21 mouse cellular contexts compared by ENCODE assay signal in the genomic region with DNA sequence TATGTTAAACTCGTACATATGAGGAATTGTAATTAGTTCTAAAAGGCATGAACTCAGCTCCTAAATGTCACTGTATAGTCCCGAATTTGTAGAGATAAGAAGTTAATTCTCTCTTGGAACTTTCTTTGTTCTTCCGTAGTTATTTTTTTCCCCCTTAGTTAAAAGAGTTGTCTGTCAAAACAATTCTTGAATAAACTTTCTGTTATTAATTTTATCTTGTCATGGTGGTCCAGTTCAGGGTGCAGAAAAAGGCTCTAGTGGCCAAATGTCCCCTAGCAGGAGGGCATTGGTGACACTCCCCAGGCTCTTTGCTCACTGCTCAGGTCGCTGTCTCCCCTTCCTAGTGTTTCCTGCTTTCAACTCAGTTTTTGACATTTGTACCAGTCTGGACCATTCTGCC. TPM values are rescaled to one million over a fixed set of nuclear protein-coding genes. Genes with fewer than 3 reads are reported as not detected.
DNase-seq lines count a peak whose midpoint lies in the region; ATAC-seq and TF ChIP-seq lines count a peak whose summit lies in the region.
"Had no signal": no experiment of that assay in that cellular context is flagged by ENCODE, and none has a peak within 500 bp of the region (broad histone marks: within the 10 kb centered on the region; RNA-seq: fewer than 3 reads in every experiment).

No protein-coding gene starts in this region.

- no peak for DNase-seq in heart, postnatal 10 days
- no peak for DNase-seq in lung, postnatal 25 days (ENCODE audit: low spot score)
- no peak for DNase-seq in hindbrain, postnatal 0 days (ENCODE audit: low spot score)
- DNase-seq in right cerebral cortex, adult 18-20 months = no peak
- DNase-seq in spleen, postnatal 10 days (ENCODE audit: low spot score in 2 of 2) = no peak
- DNase-seq: B cell, adult 2 months; cerebellum, adult 9-10 months; gastrocnemius, postnatal 10 days; spleen, adult 18-20 months; thymus, postnatal 25 days had no signal

- no peak for TF ChIP-seq CTCF in hindbrain, postnatal 0 days (IDR thresholded peaks at IDR 0.05; ENCODE audit: low read depth)

- no peak overlapping the region for H3K9ac ChIP-seq in heart, embryonic 12.5 days
- 0 out of 2 replicates have a peak overlapping the region, but pooled peaks have one; percentile 8 for H3K9ac ChIP-seq in lung, embryonic 16.5 days (ENCODE audit: low read length)
- no peak overlapping the region for H3K9ac ChIP-seq in hindbrain, postnatal 0 days (replicated peaks; ENCODE audit: low read length)
- no peak overlapping the region for H3K9ac ChIP-seq in stomach, embryonic 15.5 days
- H3K9ac ChIP-seq: embryonic facial prominence, embryonic 12.5 days; liver, embryonic 15.5 days had no signal

- H3K36me3 ChIP-seq in heart, embryonic 12.5 days = no peaks in the 10 kb centered on the region
- peaks cover 2% of the 10 kb centered on the region; the same call in 1 of the 2 replicates for H3K36me3 ChIP-seq in lung, embryonic 16.5 days (ENCODE audit: control insufficient read depth, insufficient read depth, low read length)
- H3K36me3 ChIP-seq in hindbrain, postnatal 0 days (ENCODE audit: insufficient read depth, low read length) = no peaks in the 10 kb centered on the region
- H3K36me3 ChIP-seq in stomach, embryonic 15.5 days = no peaks in the 10 kb centered on the region
- H3K36me3 ChIP-seq: embryonic facial prominence, embryonic 12.5 days; G1E; liver, embryonic 15.5 days had no signal

- intact Hi-C loops in heart, postnatal 10 days (cut with DNase I) = no loop called here

- H3K27me3 ChIP-seq in heart, embryonic 12.5 days (replicated peaks) = peaks cover 92% of the 10 kb centered on the region
- H3K27me3 ChIP-seq in lung, embryonic 16.5 days (ENCODE audit: control insufficient read depth, insufficient read depth, low read depth, low read length) = peaks cover 33% of the 10 kb centered on the region
- peaks cover 73% of the 10 kb centered on the region for H3K27me3 ChIP-seq in hindbrain, postnatal 0 days (ENCODE audit: insufficient read depth, low read length)
- peaks cover 31% of the 10 kb centered on the region for H3K27me3 ChIP-seq in stomach, embryonic 15.5 days (replicated peaks)

- H3K4me1 ChIP-seq in heart, embryonic 12.5 days (replicated peaks) = peaks cover 21% of the 10 kb centered on the region
- peaks cover 27% of the 10 kb centered on the region for H3K4me1 ChIP-seq in lung, embryonic 16.5 days (replicated peaks; ENCODE audit: control insufficient read depth, insufficient read depth, low read length)
- H3K4me1 ChIP-seq in hindbrain, postnatal 0 days (ENCODE audit: insufficient read depth, low read length) = 0 out of 2 replicates have a peak, but pooled peaks cover 4% of the 10 kb centered on the region
- peaks cover 46% of the 10 kb centered on the region for H3K4me1 ChIP-seq in stomach, embryonic 15.5 days
- H3K4me1 ChIP-seq: embryonic facial prominence, embryonic 12.5 days had no signal

- H3K27ac ChIP-seq in heart, embryonic 12.5 days (ENCODE audit: poor library complexity, severe bottlenecking) = no peak overlapping the region
- H3K27ac ChIP-seq in lung, embryonic 16.5 days (ENCODE audit: low read length) = peak overlapping the region; percentile 87
- peak overlapping the region; percentile 91 for H3K27ac ChIP-seq in hindbrain, postnatal 0 days
- H3K27ac ChIP-seq in stomach, embryonic 15.5 days = peak overlapping the region; percentile 98
- H3K27ac ChIP-seq: embryonic facial prominence, embryonic 12.5 days; liver, embryonic 15.5 days had no signal

- peak overlapping the region; percentile 34 for H3K4me2 ChIP-seq in heart, embryonic 12.5 days
- H3K4me2 ChIP-seq in lung, embryonic 16.5 days (ENCODE audit: low read depth, low read length) = peak overlapping the region; percentile 47
- H3K4me2 ChIP-seq in hindbrain, postnatal 0 days (ENCODE audit: low read depth, low read length) = peak overlapping the region; percentile 24; the same call in 1 of the 2 replicates
- H3K4me2 ChIP-seq in stomach, embryonic 15.5 days = peak overlapping the region; percentile 34; the same call in 1 of the 2 replicates
- H3K4me2 ChIP-seq: embryonic facial prominence, embryonic 12.5 days; liver, embryonic 15.5 days had no signal

- WGBS in heart, embryonic 12.5 days = 29% methylated on average over 4 of the region's 4 CpGs
- WGBS in lung, embryonic 16.5 days = 22% methylated on average over 4 of the region's 4 CpGs
- WGBS in hindbrain, postnatal 0 days = 13% methylated on average over 4 of the region's 4 CpGs
- 17% methylated on average over 4 of the region's 4 CpGs for WGBS in stomach, embryonic 15.5 days

- no peak overlapping the region for H3K4me3 ChIP-seq in heart, embryonic 12.5 days
- no peak overlapping the region for H3K4me3 ChIP-seq in lung, embryonic 16.5 days (ENCODE audit: low read length)
- no peak overlapping the region for H3K4me3 ChIP-seq in hindbrain, postnatal 0 days (ENCODE audit: low read length)
- H3K4me3 ChIP-seq in stomach, embryonic 15.5 days (replicated peaks) = no peak overlapping the region
- H3K4me3 ChIP-seq: embryonic facial prominence, embryonic 12.5 days; liver, embryonic 15.5 days had no signal

- H3K9me3 ChIP-seq in heart, embryonic 12.5 days (replicated peaks) = no peaks in the 10 kb centered on the region
- no peaks in the 10 kb centered on the region for H3K9me3 ChIP-seq in lung, embryonic 16.5 days (ENCODE audit: control insufficient read depth, low read length)
- no peaks in the 10 kb centered on the region for H3K9me3 ChIP-seq in hindbrain, postnatal 0 days (ENCODE audit: low read length)
- no peaks in the 10 kb centered on the region for H3K9me3 ChIP-seq in stomach, embryonic 15.5 days
- H3K9me3 ChIP-seq: embryonic facial prominence, embryonic 12.5 days; G1E; liver, embryonic 15.5 days had no signal

- ATAC-seq in heart, embryonic 12.5 days (ENCODE audit: insufficient number of reproducible peaks, low FRiP score) = no peak
- ATAC-seq in lung, embryonic 16.5 days (ENCODE audit: low read depth) = no peak
- no peak for ATAC-seq in hindbrain, postnatal 0 days
- no peak for ATAC-seq in stomach, embryonic 15.5 days (ENCODE audit: insufficient read depth, low FRiP score, low read depth)
- ATAC-seq: forebrain, embryonic 14.5 days; midbrain, embryonic 16.5 days had no signal

RNA-seq across cellular contexts. Expression of gene Hoxb2, which starts 2.6 kb away (rescaled TPM):
- polyA plus RNA-seq in heart, embryonic 12.5 days (2016; fragmentation: Nextera tagmentation; extraction: Ambion mirVana) = 4.0 TPM in 2 replicates
- total RNA-seq in heart, postnatal 10 days (2021) = 1 to 10 TPM; 1.6 to 1.7 TPM
- polyA plus RNA-seq in lung, embryonic 16.5 days (2015; fragmentation: Nextera tagmentation; extraction: Ambion mirVana) = 20.1 and 24.0 TPM in 2 replicates
- total RNA-seq in hindbrain, postnatal 0 days (2014; rRNA removed) = 35.4 and 36.4 TPM in 2 replicates
- polyA plus RNA-seq in hindbrain, postnatal 0 days (2015; fragmentation: Nextera tagmentation; extraction: Ambion mirVana) = 11.6 and 13.1 TPM in 2 replicates
- polyA plus RNA-seq in stomach, embryonic 15.5 days (2015; fragmentation: Nextera tagmentation; extraction: Ambion mirVana) = 20.3 and 21.0 TPM in 2 replicates
- total RNA-seq: layer of hippocampus, adult 8-10 months; left cerebral cortex, postnatal 10 days had no signal
- polyA plus RNA-seq: forebrain, embryonic 14.5 days; G1E had no signal

RNA-seq across cellular contexts. Expression of gene Hoxb1, which starts 17.8 kb away (rescaled TPM):
- polyA plus RNA-seq in heart, embryonic 12.5 days (2016; fragmentation: Nextera tagmentation; extraction: Ambion mirVana) = not detected in 2 replicates
- not detected for total RNA-seq in heart, postnatal 10 days (2021)
- polyA plus RNA-seq in lung, embryonic 16.5 days (2015; fragmentation: Nextera tagmentation; extraction: Ambion mirVana) = 0.18 TPM in 1 of 2 replicates, not detected in the other
- total RNA-seq in hindbrain, postnatal 0 days (2014; rRNA removed) = 0.21 TPM in 1 of 2 replicates, not detected in the other
- polyA plus RNA-seq in hindbrain, postnatal 0 days (2015; fragmentation: Nextera tagmentation; extraction: Ambion mirVana) = 0.08 and 0.24 TPM in 2 replicates
- polyA plus RNA-seq in stomach, embryonic 15.5 days (2015; fragmentation: Nextera tagmentation; extraction: Ambion mirVana) = 0.10 TPM in 1 of 2 replicates, not detected in the other
- total RNA-seq: gastrocnemius, postnatal 10 days; heart, postnatal 25 days; layer of hippocampus, adult 8-10 months; left cerebral cortex, postnatal 10 days had no signal
- polyA plus RNA-seq: forebrain, embryonic 14.5 days; G1E; liver, embryonic 15.5 days; midbrain, embryonic 16.5 days had no signal

RNA-seq across cellular contexts. Expression of gene Hoxb3, which starts 24.6 kb away (rescaled TPM):
- 0.45 and 0.86 TPM in 2 replicates for polyA plus RNA-seq in heart, embryonic 12.5 days (2016; fragmentation: Nextera tagmentation; extraction: Ambion mirVana)
- total RNA-seq in heart, postnatal 10 days (2021) = 1 to 10 TPM; 1.1 TPM
- 2.1 and 2.6 TPM in 2 replicates for polyA plus RNA-seq in lung, embryonic 16.5 days (2015; fragmentation: Nextera tagmentation; extraction: Ambion mirVana)
- 42.1 and 42.2 TPM in 2 replicates for total RNA-seq in hindbrain, postnatal 0 days (2014; rRNA removed)
- polyA plus RNA-seq in hindbrain, postnatal 0 days (2015; fragmentation: Nextera tagmentation; extraction: Ambion mirVana) = 6.6 and 8.1 TPM in 2 replicates
- polyA plus RNA-seq in stomach, embryonic 15.5 days (2015; fragmentation: Nextera tagmentation; extraction: Ambion mirVana) = 2.5 and 2.7 TPM in 2 replicates
- total RNA-seq: layer of hippocampus, adult 8-10 months; left cerebral cortex, postnatal 10 days had no signal
- polyA plus RNA-seq: forebrain, embryonic 14.5 days; midbrain, embryonic 16.5 days had no signal

RNA-seq across cellular contexts. Expression of gene Hoxb4, which starts 29.6 kb away (rescaled TPM):
- polyA plus RNA-seq in heart, embryonic 12.5 days (2016; fragmentation: Nextera tagmentation; extraction: Ambion mirVana) = 0.19 and 0.32 TPM in 2 replicates
- total RNA-seq in heart, postnatal 10 days (2021) = 1 to 10 TPM; 1.1 TPM
- 3.4 TPM in 2 replicates for polyA plus RNA-seq in lung, embryonic 16.5 days (2015; fragmentation: Nextera tagmentation; extraction: Ambion mirVana)
- 4.2 and 8.6 TPM in 2 replicates for total RNA-seq in hindbrain, postnatal 0 days (2014; rRNA removed)
- 2.4 and 3.3 TPM in 2 replicates for polyA plus RNA-seq in hindbrain, postnatal 0 days (2015; fragmentation: Nextera tagmentation; extraction: Ambion mirVana)
- polyA plus RNA-seq in stomach, embryonic 15.5 days (2015; fragmentation: Nextera tagmentation; extraction: Ambion mirVana) = 3.4 and 3.6 TPM in 2 replicates
- total RNA-seq: G1E; left cerebral cortex, postnatal 10 days had no signal
- polyA plus RNA-seq: forebrain, embryonic 14.5 days; midbrain, embryonic 16.5 days had no signal

RNA-seq across cellular contexts. Expression of gene Hoxb5, which starts 44.6 kb away (rescaled TPM):
- polyA plus RNA-seq in heart, embryonic 12.5 days (2016; fragmentation: Nextera tagmentation; extraction: Ambion mirVana) = 0.14 and 1.9 TPM in 2 replicates
- total RNA-seq in heart, postnatal 10 days (2021) = under 1 TPM; 0.45 to 0.62 TPM
- 39.2 and 46.6 TPM in 2 replicates for polyA plus RNA-seq in lung, embryonic 16.5 days (2015; fragmentation: Nextera tagmentation; extraction: Ambion mirVana)
- 16.5 and 24.3 TPM in 2 replicates for total RNA-seq in hindbrain, postnatal 0 days (2014; rRNA removed)
- polyA plus RNA-seq in hindbrain, postnatal 0 days (2015; fragmentation: Nextera tagmentation; extraction: Ambion mirVana) = 109 and 113 TPM in 2 replicates
- 17.6 and 17.9 TPM in 2 replicates for polyA plus RNA-seq in stomach, embryonic 15.5 days (2015; fragmentation: Nextera tagmentation; extraction: Ambion mirVana)
- total RNA-seq: layer of hippocampus, adult 8-10 months; left cerebral cortex, postnatal 10 days had no signal
- polyA plus RNA-seq: forebrain, embryonic 14.5 days; midbrain, embryonic 16.5 days had no signal
